Comparison of ENCODE assay signal across 8 mouse cellular contexts in the genomic region with DNA sequence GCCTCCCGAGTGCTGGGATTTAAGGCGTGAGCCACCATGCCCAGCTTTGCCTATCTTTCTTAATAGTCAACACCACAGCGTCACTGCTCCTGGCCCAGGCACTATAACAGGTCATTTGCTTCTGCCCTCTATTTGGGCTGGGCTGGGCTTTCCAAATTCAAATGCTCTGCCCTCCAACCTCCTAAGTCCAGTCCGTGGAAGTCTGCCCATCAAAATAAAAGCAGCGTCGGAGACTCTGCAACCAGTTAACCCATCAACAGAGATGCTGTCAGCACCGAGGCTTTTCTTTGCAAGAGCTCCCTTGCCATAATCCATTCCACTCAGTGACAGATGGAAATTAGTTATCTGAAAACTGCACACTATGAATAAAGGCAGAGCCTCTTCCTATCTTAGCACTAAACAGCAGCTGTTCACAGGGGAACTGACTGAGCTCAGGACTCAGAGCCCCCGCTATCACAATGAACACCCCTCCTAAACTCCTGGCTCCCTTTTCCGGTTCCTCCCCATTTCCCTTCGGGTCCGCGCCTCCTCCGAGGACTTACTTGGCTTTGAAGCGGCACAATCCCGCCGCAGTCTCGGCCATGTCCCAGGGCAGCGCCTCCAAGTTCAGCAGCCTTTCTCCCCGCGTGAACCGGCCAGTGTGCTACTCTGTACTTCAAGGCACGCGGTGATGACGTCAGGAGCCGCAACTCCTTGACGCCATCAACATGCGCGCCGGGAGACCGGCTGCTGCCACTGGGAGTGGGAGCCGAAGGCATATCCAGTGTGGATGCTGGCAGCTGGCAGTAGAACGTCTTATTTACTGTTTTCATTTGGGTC. TPM values are rescaled to one million over a fixed set of nuclear protein-coding genes. Genes with fewer than 3 reads are reported as not detected.
DNase-seq lines count a peak whose midpoint lies in the region; ATAC-seq and TF ChIP-seq lines count a peak whose summit lies in the region.

TSS of gene Tbl3 (minus strand) at position 679 of the 819 bp plus-strand sequence.

- peaks cover 19% of the 10 kb centered on the region for H3K79me3 ChIP-seq in C2C12 (ENCODE audit: low read depth)

- no peaks in the 10 kb centered on the region for H3K9me3 ChIP-seq in heart, embryonic 13.5 days
- H3K9me3 ChIP-seq in liver, embryonic 12.5 days (replicated peaks): no peaks in the 10 kb centered on the region
- no peaks in the 10 kb centered on the region for H3K9me3 ChIP-seq in stomach, embryonic 15.5 days

- peak within 1 kb of the TSS; percentile 86 for H3K4me2 ChIP-seq in heart, embryonic 13.5 days
- H3K4me2 ChIP-seq in liver, embryonic 12.5 days: peak within 1 kb of the TSS; percentile 83
- H3K4me2 ChIP-seq in stomach, embryonic 15.5 days: peak within 1 kb of the TSS; percentile 79

- H3ac ChIP-seq in C2C12 (ENCODE audit: control insufficient read depth, insufficient read length, low read depth): peak within 1 kb of the TSS; percentile 86

- peak; percentile 89 for ATAC-seq in erythroid progenitor cell, adult 5-6 weeks (replicated peaks; ENCODE audit: low FRiP score, poor library complexity, severe bottlenecking)
- peak; percentile 67 for ATAC-seq in heart, embryonic 13.5 days (ENCODE audit: extremely low read depth, insufficient number of reproducible peaks, low FRiP score, low TSS enrichment)
- ATAC-seq in liver, embryonic 12.5 days: peak; percentile 82
- ATAC-seq in stomach, embryonic 15.5 days (ENCODE audit: insufficient read depth, low FRiP score, low read depth): peak; percentile 80

- H3K79me2 ChIP-seq in C2C12 (ENCODE audit: control insufficient read depth, insufficient read depth): peaks cover 25% of the 10 kb centered on the region

- peaks cover 27% of the 10 kb centered on the region for H3K36me3 ChIP-seq in C2C12 (ENCODE audit: control insufficient read depth, insufficient read depth)
- peaks cover 33% of the 10 kb centered on the region for H3K36me3 ChIP-seq in heart, embryonic 13.5 days
- H3K36me3 ChIP-seq in liver, embryonic 12.5 days: peaks cover 37% of the 10 kb centered on the region
- peaks cover 20% of the 10 kb centered on the region for H3K36me3 ChIP-seq in stomach, embryonic 15.5 days

- DNase-seq in brain, embryonic 18.5 days (ENCODE audit: low read depth, low spot score): peak; percentile 85
- peak; percentile 97 for DNase-seq in kidney, postnatal 10 days
- DNase-seq in natural killer cell, adult 2 months (ENCODE audit: low spot score in 2 of 2): peak; percentile 85 to 89

- H3K27me3 ChIP-seq in C2C12 (ENCODE audit: control insufficient read depth, insufficient read depth, insufficient read length): no peaks in the 10 kb centered on the region
- H3K27me3 ChIP-seq in heart, embryonic 13.5 days (replicated peaks): no peaks in the 10 kb centered on the region
- no peaks in the 10 kb centered on the region for H3K27me3 ChIP-seq in liver, embryonic 12.5 days (replicated peaks)
- no peaks in the 10 kb centered on the region for H3K27me3 ChIP-seq in stomach, embryonic 15.5 days (replicated peaks)

- 3% methylated on average over 32 of the region's 32 CpGs for whole genome bisulfite sequencing in heart, embryonic 13.5 days
- 1% methylated on average over 32 of the region's 32 CpGs for WGBS in liver, embryonic 12.5 days (ENCODE audit: insufficient replicate concordance)
- 4% methylated on average over 32 of the region's 32 CpGs for WGBS in stomach, embryonic 15.5 days

- peak within 1 kb of the TSS; percentile 96 for H3K4me3 ChIP-seq in C2C12 (ENCODE audit: insufficient read depth, poor library complexity, severe bottlenecking)
- peak within 1 kb of the TSS; percentile 81 for H3K4me3 ChIP-seq in heart, embryonic 13.5 days
- peak within 1 kb of the TSS; percentile 74 for H3K4me3 ChIP-seq in liver, embryonic 12.5 days
- peak within 1 kb of the TSS; percentile 86 for H3K4me3 ChIP-seq in stomach, embryonic 15.5 days (replicated peaks)

- peak within 1 kb of the TSS; percentile 90 for H3K9ac ChIP-seq in heart, embryonic 13.5 days
- H3K9ac ChIP-seq in liver, embryonic 12.5 days: peak within 1 kb of the TSS; percentile 77
- peak within 1 kb of the TSS; percentile 80 for H3K9ac ChIP-seq in stomach, embryonic 15.5 days

- no peak for TF ChIP-seq CTCF in C2C12 (IDR thresholded peaks at IDR 0.05; ENCODE audit: control insufficient read depth, insufficient read depth, insufficient read length)

- H3K4me1 ChIP-seq in heart, embryonic 13.5 days: peaks cover 16% of the 10 kb centered on the region
- H3K4me1 ChIP-seq in liver, embryonic 12.5 days: peaks cover 36% of the 10 kb centered on the region
- no peaks in the 10 kb centered on the region for H3K4me1 ChIP-seq in stomach, embryonic 15.5 days

- peak within 1 kb of the TSS; percentile 89 for H3K27ac ChIP-seq in heart, embryonic 13.5 days (replicated peaks)
- H3K27ac ChIP-seq in liver, embryonic 12.5 days: peak within 1 kb of the TSS; percentile 85
- peak within 1 kb of the TSS; percentile 86 for H3K27ac ChIP-seq in stomach, embryonic 15.5 days

TF ChIP-seq in C2C12, 6 proteins besides CTCF, POLR2A, EP300 and RAD21:
- no peak for TF ChIP-seq USF1 (IDR thresholded peaks at IDR 0.05; ENCODE audit: low read depth)
- TF ChIP-seq MYOG (IDR thresholded peaks at IDR 0.05; ENCODE audit: control insufficient read depth, extremely low read depth, insufficient read length): no peak
- peak; percentile 78 for TF ChIP-seq MAX (IDR thresholded peaks at IDR 0.05)
- no peak for TF ChIP-seq FOSL1 (IDR thresholded peaks at IDR 0.05; ENCODE audit: insufficient read depth, low read length, poor library complexity, severe bottlenecking)
TF ChIP-seq in C2C12: peak in this region for 1.

RNA-seq across cellular contexts. Expression of gene Tbl3, which starts in this region (rescaled TPM):
- 83.8 TPM for polyA plus RNA-seq in C2C12 (2012; fragmentation: generic; extraction: Trizol)
- 5.8 and 10.1 TPM in 2 replicates for total RNA-seq in erythroid progenitor cell, adult 5-6 weeks (2015; ENCODE audit: low replicate concordance)
- total RNA-seq in erythroid progenitor cell, adult 5-6 weeks (2017; ENCODE audit: low replicate concordance): 4.8 and 9.0 TPM in 2 replicates
- polyA plus RNA-seq in heart, embryonic 13.5 days (2015; fragmentation: Nextera tagmentation; extraction: Ambion mirVana): 45.7 and 47.4 TPM in 2 replicates
- 65.4 and 71.8 TPM in 2 replicates for polyA plus RNA-seq in liver, embryonic 12.5 days (2016; fragmentation: Nextera tagmentation; extraction: Ambion mirVana)
- polyA plus RNA-seq in stomach, embryonic 15.5 days (2015; fragmentation: Nextera tagmentation; extraction: Ambion mirVana): 64.4 and 68.0 TPM in 2 replicates

Comparison
In these comparisons a context has a peak if more than half of its experiments do, and no peak if none do; other contexts are left out.
1. Peak in every context shown above with its lines: DNase-seq, ATAC-seq, H3K4me3 ChIP-seq and H3K27ac ChIP-seq.